Mouse (Mus musculus) embryonic facial prominence, embryonic 10.5 days (tissue): Measurements from ENCODE around the gene Gm20696. TPM values are rescaled to one million over a fixed set of nuclear protein-coding genes. Genes with fewer than 3 reads are reported as not detected.
A peak's percentile ranks its signal among the peaks of the same experiment; 100 is the strongest.

ENCODE experiments used
- DNase-seq: peaks from one replicate; pipeline ENCODE4 v3.0.0-alpha.2; 2017; ENCODE audit warnings: low spot score
- H3K27ac ChIP-seq: fragments of 300-500 bp; sonication (generic); replicated peaks from 2 replicates; pipeline ENCODE4 v1.5.1; 2016; ENCODE audit warnings: mild to moderate bottlenecking
- H3K27me3 ChIP-seq: fragments of 300-500 bp; sonication (generic); replicated peaks from 2 replicates; pipeline ENCODE4 v1.6.1; 2016; ENCODE audit warnings: low read depth, mild to moderate bottlenecking; ENCODE audit not compliant: poor library complexity, severe bottlenecking
- H3K36me3 ChIP-seq: fragments of 300-500 bp; sonication (generic); replicated peaks from 2 replicates; pipeline ENCODE4 v1.6.1; 2016; ENCODE audit warnings: mild to moderate bottlenecking, moderate library complexity
- H3K4me1 ChIP-seq: fragments of 300-500 bp; sonication (generic); 2 replicates; pipeline ENCODE4 v1.6.1; 2016
- H3K4me3 ChIP-seq: fragments of 300-500 bp; sonication (generic); 2 replicates; pipeline ENCODE4 v1.5.1; 2016; ENCODE audit warnings: mild to moderate bottlenecking, moderate library complexity
- H3K9me3 ChIP-seq: fragments of 300-500 bp; sonication (generic); 2 replicates; pipeline ENCODE4 v1.6.1; 2016; ENCODE audit warnings: mild to moderate bottlenecking
- WGBS: fragments of 180-500 bp; shearing (Covaris S2); methylation state at CpG from one replicate; pipeline ENCODE4 v1.1.7; 2016; 5-methylcytosine and 5-hydroxymethylcytosine counted together
- polyA plus RNA-seq: library from polyadenylated mRNA; unstranded; fragments of >200 nt; fragmentation: Nextera tagmentation; extraction: Ambion mirVana; gene quantifications from 2 replicates; pipeline ENCODE4 v1.2.1, GENCODE M21; 2016

The Gm20696 gene
- polyA plus RNA-seq, 1 experiment from 2014 or later, result 4.5 TPM

GRCm38 (mm10) chr6:99683974-99684373, 17.4 kb upstream of the Gm20696 start:
- H3K27ac ChIP-seq, result no peak overlapping the region
- WGBS, result 89% methylated on average over 5 of the region's 5 CpGs
- no peaks in the 10 kb centered on the region for H3K4me1 ChIP-seq
- H3K4me3 ChIP-seq, result no peak overlapping the region
- H3K36me3 ChIP-seq, result no peaks in the 10 kb centered on the region
- H3K27me3 ChIP-seq, result peaks cover 12% of the 10 kb centered on the region; the same call in 1 of the 2 replicates
- DNase-seq, result no peak
- no peaks in the 10 kb centered on the region for H3K9me3 ChIP-seq

GRCm38 (mm10) chr6:99678108-99678507, 11.5 kb upstream of the Gm20696 start:
- no peak for DNase-seq
- 86% methylated on average over 11 of the region's 11 CpGs for WGBS

GRCm38 (mm10) chr6:99677325-99677724, 10.7 kb upstream of the Gm20696 start:
- DNase-seq, result no peak
- no peaks in the 10 kb centered on the region for H3K9me3 ChIP-seq
- no peaks in the 10 kb centered on the region for H3K4me1 ChIP-seq
- H3K4me3 ChIP-seq, result no peak overlapping the region
- 90% methylated on average over 8 of the region's 8 CpGs for WGBS
- H3K27me3 ChIP-seq, result no peaks in the 10 kb centered on the region
- no peaks in the 10 kb centered on the region for H3K36me3 ChIP-seq
- no peak overlapping the region for H3K27ac ChIP-seq

More at GRCm38 (mm10) chr6:99678108-99678507, 11.5 kb upstream of the Gm20696 start:
- Histone ChIP-seq H3K4me3 (no peak overlapping the region), H3K4me1 (no peaks in the 10 kb centered on the region), H3K9me3 (no peaks in the 10 kb centered on the region), H3K27ac (no peak overlapping the region), H3K27me3 (no peaks in the 10 kb centered on the region), H3K36me3 (no peaks in the 10 kb centered on the region)

- whole genome bisulfite sequencing, result 86% methylated on average over 4 of the region's 4 CpGs
- Histone ChIP-seq H3K36me3 (no peaks in the 10 kb centered on the region), H3K27me3 (no peaks in the 10 kb centered on the region), H3K4me3 (no peak overlapping the region), H3K27ac (no peak overlapping the region), H3K4me1 (peaks cover 13% of the 10 kb centered on the region), H3K9me3 (no peaks in the 10 kb centered on the region)
- no peak for DNase-seq
These were observed 7.9 kb upstream of the Gm20696 start for GRCm38 (mm10) chr6:99674482-99674881.

- DNase-seq, result no peak
- WGBS, result 70% methylated on average over 3 of the region's 3 CpGs
These were observed 5.2 kb upstream of the Gm20696 start for GRCm38 (mm10) chr6:99671768-99672167.

GRCm38 (mm10) chr6:99670481-99671119, 4.0 kb upstream of the Gm20696 start:
- DNase-seq, result peak; percentile 64
- WGBS, result 78% methylated on average over 7 of the region's 7 CpGs
- Histone ChIP-seq H3K4me3 (no peak overlapping the region), H3K36me3 (no peaks in the 10 kb centered on the region), H3K9me3 (no peaks in the 10 kb centered on the region), H3K27ac (no peak overlapping the region), H3K27me3 (peaks cover 22% of the 10 kb centered on the region; the same call in 1 of the 2 replicates), H3K4me1 (peaks cover 40% of the 10 kb centered on the region)

More at GRCm38 (mm10) chr6:99671768-99672167, 5.2 kb upstream of the Gm20696 start:
- H3K4me1 ChIP-seq, result peaks cover 28% of the 10 kb centered on the region
- no peaks in the 10 kb centered on the region for H3K9me3 ChIP-seq
- no peak overlapping the region for H3K4me3 ChIP-seq
- no peak overlapping the region for H3K27ac ChIP-seq
- no peaks in the 10 kb centered on the region for H3K36me3 ChIP-seq
- H3K27me3 ChIP-seq, result peaks cover 22% of the 10 kb centered on the region; the same call in 1 of the 2 replicates

GRCm38 (mm10) chr6:99669481-99670325, 3.1 kb upstream of the Gm20696 start:
- 29% methylated on average over 5 of the region's 5 CpGs for WGBS
- Histone ChIP-seq H3K36me3 (no peaks in the 10 kb centered on the region), H3K4me3 (no peak overlapping the region), H3K27me3 (peaks cover 29% of the 10 kb centered on the region), H3K4me1 (peaks cover 45% of the 10 kb centered on the region), H3K27ac (no peak overlapping the region), H3K9me3 (no peaks in the 10 kb centered on the region)
- DNase-seq, result no peak

GRCm38 (mm10) chr6:99667290-99667689, 693 bp upstream of the Gm20696 start:
- Histone ChIP-seq H3K36me3 (no peaks in the 10 kb centered on the region), H3K4me1 (peaks cover 57% of the 10 kb centered on the region), H3K4me3 (peak overlapping the region; percentile 91), H3K27ac (peak overlapping the region; percentile 94), H3K27me3 (peaks cover 37% of the 10 kb centered on the region), H3K9me3 (no peaks in the 10 kb centered on the region)
- 23% methylated on average over 8 of the region's 8 CpGs for WGBS
- peak; percentile 58 for DNase-seq

- no peaks in the 10 kb centered on the region for H3K36me3 ChIP-seq
- DNase-seq, result no peak
- H3K4me3 ChIP-seq, result peak overlapping the region; percentile 91
- WGBS, result 34% methylated on average over 16 of the region's 16 CpGs
- no peaks in the 10 kb centered on the region for H3K9me3 ChIP-seq
- peaks cover 63% of the 10 kb centered on the region for H3K4me1 ChIP-seq
- H3K27me3 ChIP-seq, result peaks cover 37% of the 10 kb centered on the region
- H3K27ac ChIP-seq, result peak overlapping the region; percentile 94
These were observed 910 bp downstream of the Gm20696 start for GRCm38 (mm10) chr6:99665457-99666317.

GRCm38 (mm10) chr6:99663232-99663631, 3.4 kb downstream of the Gm20696 start:
- H3K4me3 ChIP-seq, result no peak overlapping the region
- H3K36me3 ChIP-seq, result no peaks in the 10 kb centered on the region
- DNase-seq, result no peak
- no peaks in the 10 kb centered on the region for H3K9me3 ChIP-seq
- peaks cover 51% of the 10 kb centered on the region for H3K4me1 ChIP-seq
- H3K27me3 ChIP-seq, result peaks cover 25% of the 10 kb centered on the region
- 75% methylated on average over 8 of the region's 8 CpGs for WGBS
- H3K27ac ChIP-seq, result no peak overlapping the region

- no peak overlapping the region for H3K27ac ChIP-seq
- H3K27me3 ChIP-seq, result peaks cover 15% of the 10 kb centered on the region
- no peaks in the 10 kb centered on the region for H3K9me3 ChIP-seq
- peaks cover 32% of the 10 kb centered on the region for H3K4me1 ChIP-seq
- no peak for DNase-seq
- H3K36me3 ChIP-seq, result no peaks in the 10 kb centered on the region
- no peak overlapping the region for H3K4me3 ChIP-seq
- WGBS, result 50% methylated on average over 3 of the region's 3 CpGs
These were observed 6.2 kb downstream of the Gm20696 start for GRCm38 (mm10) chr6:99660443-99660842.

GRCm38 (mm10) chr6:99658586-99658985, 8.0 kb downstream of the Gm20696 start:
- Histone ChIP-seq H3K4me1 (peaks cover 29% of the 10 kb centered on the region), H3K27ac (no peak overlapping the region), H3K36me3 (no peaks in the 10 kb centered on the region), H3K27me3 (no peaks in the 10 kb centered on the region), H3K9me3 (no peaks in the 10 kb centered on the region), H3K4me3 (no peak overlapping the region)
- WGBS, result 91% methylated on average over 10 of the region's 10 CpGs
- DNase-seq, result no peak
